Mouse (Mus musculus): ENCODE data around the gene Hectd3. TPM values are rescaled to one million over a fixed set of nuclear protein-coding genes. Genes with fewer than 3 reads are reported as not detected.

The Hectd3 gene
- 4.5 and 7.6 TPM in 2 replicates for polyA plus RNA-seq (2014; fragmentation: Nextera tagmentation; extraction: Ambion mirVana)

DNA sequence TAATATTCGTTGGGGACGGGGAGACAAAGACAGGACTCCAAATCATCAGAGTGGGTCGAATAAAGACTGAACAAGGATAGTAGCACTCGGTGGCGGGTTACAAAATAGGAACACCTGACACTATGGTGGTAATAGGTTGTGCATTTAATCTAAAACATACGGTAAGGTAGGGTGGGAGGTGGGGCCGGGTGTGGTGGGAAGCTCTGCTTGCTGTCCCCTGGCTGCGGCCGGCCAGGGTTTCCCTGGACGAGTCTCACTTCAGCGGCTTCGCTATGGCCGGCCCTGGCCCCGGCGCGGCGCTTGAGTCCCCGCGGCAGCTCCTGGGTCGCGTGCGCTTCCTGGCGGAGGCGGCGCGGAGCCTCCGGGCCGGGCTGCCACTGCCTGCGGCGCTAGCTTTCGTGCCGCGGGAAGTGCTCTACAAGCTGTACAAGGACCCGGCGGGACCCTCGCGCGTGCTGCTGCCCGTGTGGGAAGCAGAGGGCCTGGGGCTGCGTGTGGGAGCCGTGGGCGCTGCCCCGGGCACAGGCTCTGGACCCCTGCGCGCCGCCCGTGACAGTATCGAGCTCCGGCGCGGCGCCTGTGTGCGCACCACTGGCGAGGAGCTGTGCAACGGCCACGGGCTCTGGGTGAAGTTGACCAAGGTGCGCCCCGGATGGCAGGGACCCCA, at the start of gene Hectd3:
Hectd3 (plus strand) TSS at position 187 of the 667 bp plus-strand sequence.
- H3K4me3 ChIP-seq (ENCODE audit: low read length), result peak within 1 kb of the TSS; percentile 97
- H3K27me3 ChIP-seq (ENCODE audit: control insufficient read depth, insufficient read depth, low read length), result no peaks in the 10 kb centered on the region
- H3K27ac ChIP-seq (ENCODE audit: low read depth, low read length), result peak within 1 kb of the TSS; percentile 77
- under 1% methylated on average over 58 of the region's 58 CpGs for whole genome bisulfite sequencing
- H3K9me3 ChIP-seq (ENCODE audit: control insufficient read depth, low read length), result no peaks in the 10 kb centered on the region
- peak; percentile 74 for ATAC-seq (ENCODE audit: low FRiP score, low TSS enrichment)
- peak within 1 kb of the TSS; percentile 74 for H3K9ac ChIP-seq (ENCODE audit: low read depth, low read length)
- H3K4me2 ChIP-seq (replicated peaks; ENCODE audit: low read depth, low read length), result peak within 1 kb of the TSS; percentile 86
- peaks cover 18% of the 10 kb centered on the region; the same call in 1 of the 2 replicates for H3K4me1 ChIP-seq (ENCODE audit: control insufficient read depth, insufficient read depth, low read length)
- peaks cover 20% of the 10 kb centered on the region; the same call in 1 of the 2 replicates for H3K36me3 ChIP-seq (ENCODE audit: control insufficient read depth, insufficient read depth, low read length)

DNA sequence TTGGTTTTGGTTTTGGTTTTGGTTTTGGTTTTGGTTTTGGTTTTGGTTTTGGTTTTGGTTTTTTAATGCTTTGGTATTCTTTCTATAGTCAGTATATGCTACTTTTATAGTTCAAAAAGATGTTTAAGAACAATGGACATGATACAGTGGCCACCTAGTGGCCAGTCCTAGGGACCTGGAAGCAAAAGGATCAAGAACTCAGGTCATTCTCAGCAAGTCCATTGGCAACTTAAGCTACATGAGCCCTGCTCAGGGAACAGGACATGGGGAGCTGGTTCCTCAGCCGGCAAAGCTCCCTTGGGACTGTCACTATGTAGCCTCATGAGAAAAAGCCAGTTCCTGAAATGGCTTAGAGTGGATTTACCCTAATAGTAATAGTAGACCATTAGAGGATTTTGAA, 43.5 kb upstream of the Hectd3 start:
- WGBS, result 53% methylated on average over 1 of the region's 1 CpGs
- no peaks in the 10 kb centered on the region for H3K9me3 ChIP-seq (ENCODE audit: control insufficient read depth, low read length)
- H3K4me2 ChIP-seq (replicated peaks; ENCODE audit: low read depth, low read length), result no peak overlapping the region
- no peak overlapping the region for H3K4me3 ChIP-seq (ENCODE audit: low read length)
- no peaks in the 10 kb centered on the region for H3K36me3 ChIP-seq (ENCODE audit: control insufficient read depth, insufficient read depth, low read length)
- no peak overlapping the region for H3K27ac ChIP-seq (ENCODE audit: low read depth, low read length)
- ATAC-seq (ENCODE audit: low FRiP score, low TSS enrichment), result no peak
- H3K4me1 ChIP-seq (ENCODE audit: control insufficient read depth, insufficient read depth, low read length), result no peaks in the 10 kb centered on the region
- H3K9ac ChIP-seq (ENCODE audit: low read depth, low read length), result no peak overlapping the region
- no peaks in the 10 kb centered on the region for H3K27me3 ChIP-seq (ENCODE audit: control insufficient read depth, insufficient read depth, low read length)

DNA sequence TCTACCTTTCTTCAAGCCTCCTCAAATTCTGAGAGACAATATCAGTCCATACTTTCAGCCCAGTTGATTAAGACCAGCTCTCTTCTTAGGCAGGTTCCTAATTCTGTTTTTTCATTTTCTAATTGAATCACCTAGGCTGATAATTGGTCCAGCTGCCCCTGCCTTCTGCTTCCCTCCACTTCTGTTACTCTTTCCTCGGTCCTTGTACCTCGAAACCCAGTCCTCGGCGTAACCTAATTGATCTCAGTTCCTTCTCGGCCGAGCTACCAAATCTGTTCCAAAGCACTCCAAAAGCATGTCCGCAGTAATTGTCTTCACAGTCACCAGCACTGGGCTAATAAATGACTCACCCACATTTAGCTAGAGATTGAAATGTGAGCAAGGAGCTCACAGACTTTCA, 40.2 kb upstream of the Hectd3 start:
- Histone ChIP-seq H3K9me3 (ENCODE audit: control insufficient read depth, low read length) (no peaks in the 10 kb centered on the region), H3K36me3 (ENCODE audit: control insufficient read depth, insufficient read depth, low read length) (no peaks in the 10 kb centered on the region), H3K9ac (ENCODE audit: low read depth, low read length) (no peak overlapping the region), H3K4me3 (ENCODE audit: low read length) (no peak overlapping the region), H3K27ac (ENCODE audit: low read depth, low read length) (no peak overlapping the region), H3K4me2 (replicated peaks; ENCODE audit: low read depth, low read length) (no peak overlapping the region), H3K27me3 (ENCODE audit: control insufficient read depth, insufficient read depth, low read length) (no peaks in the 10 kb centered on the region), H3K4me1 (ENCODE audit: control insufficient read depth, insufficient read depth, low read length) (no peaks in the 10 kb centered on the region)
- WGBS, result 88% methylated on average over 7 of the region's 7 CpGs
- ATAC-seq (ENCODE audit: low FRiP score, low TSS enrichment), result no peak

DNA sequence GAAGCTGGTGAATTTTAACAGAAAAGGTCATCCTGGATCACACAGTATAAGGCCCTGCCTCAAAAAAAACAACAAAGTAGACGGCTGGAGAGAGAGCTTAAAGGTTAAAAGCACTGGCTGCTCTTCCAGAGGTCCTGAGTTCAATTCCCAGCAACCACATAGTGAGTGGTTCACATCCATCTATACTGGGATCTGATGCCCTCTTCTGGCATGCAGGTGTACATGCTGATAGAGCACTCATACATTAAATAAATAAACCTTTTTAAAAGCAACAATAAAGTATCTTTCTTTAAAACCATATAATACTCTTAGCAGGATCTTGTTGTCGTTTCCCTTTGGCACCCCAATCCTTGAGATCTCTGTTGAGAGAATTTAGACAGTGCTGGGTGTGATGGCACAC, 18.6 kb upstream of the Hectd3 start:
- H3K9me3 ChIP-seq (ENCODE audit: control insufficient read depth, low read length), result no peaks in the 10 kb centered on the region
- peaks cover 3% of the 10 kb centered on the region; the same call in 1 of the 2 replicates for H3K36me3 ChIP-seq (ENCODE audit: control insufficient read depth, insufficient read depth, low read length)
- H3K4me3 ChIP-seq (ENCODE audit: low read length), result no peak overlapping the region
- H3K4me2 ChIP-seq (replicated peaks; ENCODE audit: low read depth, low read length), result no peak overlapping the region
- no peaks in the 10 kb centered on the region for H3K4me1 ChIP-seq (ENCODE audit: control insufficient read depth, insufficient read depth, low read length)
- no peaks in the 10 kb centered on the region for H3K27me3 ChIP-seq (ENCODE audit: control insufficient read depth, insufficient read depth, low read length)
- H3K9ac ChIP-seq (ENCODE audit: low read depth, low read length), result no peak overlapping the region
- 53% methylated on average over 2 of the region's 2 CpGs for WGBS
- no peak for ATAC-seq (ENCODE audit: low FRiP score, low TSS enrichment)
- H3K27ac ChIP-seq (ENCODE audit: low read depth, low read length), result no peak overlapping the region

DNA sequence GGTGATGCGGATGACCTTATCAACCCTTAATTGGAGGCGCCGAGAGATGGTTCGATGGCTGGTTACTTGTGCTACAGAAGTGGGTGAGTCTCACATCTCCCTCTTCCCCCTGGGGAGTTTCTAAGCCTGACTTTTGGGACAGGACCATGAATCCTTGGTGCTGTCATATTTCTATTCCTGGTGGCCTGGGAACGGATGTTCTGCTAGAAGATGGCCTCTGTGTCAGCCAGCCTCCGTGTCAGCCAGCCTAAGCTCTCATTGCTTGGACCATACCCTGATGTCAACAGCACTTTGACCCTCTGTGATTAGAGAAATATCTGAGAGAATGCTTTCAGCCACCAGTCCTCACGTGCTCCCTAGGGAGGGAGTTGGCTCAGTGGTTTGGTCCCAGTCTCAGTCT, 9.4 kb upstream of the Hectd3 start:
- Histone ChIP-seq H3K4me1 (ENCODE audit: control insufficient read depth, insufficient read depth, low read length) (no peaks in the 10 kb centered on the region), H3K27me3 (ENCODE audit: control insufficient read depth, insufficient read depth, low read length) (no peaks in the 10 kb centered on the region), H3K27ac (ENCODE audit: low read depth, low read length) (no peak overlapping the region), H3K9ac (ENCODE audit: low read depth, low read length) (no peak overlapping the region), H3K4me3 (ENCODE audit: low read length) (no peak overlapping the region), H3K4me2 (replicated peaks; ENCODE audit: low read depth, low read length) (no peak overlapping the region), H3K36me3 (ENCODE audit: control insufficient read depth, insufficient read depth, low read length) (peaks cover 11% of the 10 kb centered on the region; the same call in 1 of the 2 replicates), H3K9me3 (ENCODE audit: control insufficient read depth, low read length) (no peaks in the 10 kb centered on the region)
- no peak for ATAC-seq (ENCODE audit: low FRiP score, low TSS enrichment)
- 91% methylated on average over 7 of the region's 7 CpGs for WGBS

DNA sequence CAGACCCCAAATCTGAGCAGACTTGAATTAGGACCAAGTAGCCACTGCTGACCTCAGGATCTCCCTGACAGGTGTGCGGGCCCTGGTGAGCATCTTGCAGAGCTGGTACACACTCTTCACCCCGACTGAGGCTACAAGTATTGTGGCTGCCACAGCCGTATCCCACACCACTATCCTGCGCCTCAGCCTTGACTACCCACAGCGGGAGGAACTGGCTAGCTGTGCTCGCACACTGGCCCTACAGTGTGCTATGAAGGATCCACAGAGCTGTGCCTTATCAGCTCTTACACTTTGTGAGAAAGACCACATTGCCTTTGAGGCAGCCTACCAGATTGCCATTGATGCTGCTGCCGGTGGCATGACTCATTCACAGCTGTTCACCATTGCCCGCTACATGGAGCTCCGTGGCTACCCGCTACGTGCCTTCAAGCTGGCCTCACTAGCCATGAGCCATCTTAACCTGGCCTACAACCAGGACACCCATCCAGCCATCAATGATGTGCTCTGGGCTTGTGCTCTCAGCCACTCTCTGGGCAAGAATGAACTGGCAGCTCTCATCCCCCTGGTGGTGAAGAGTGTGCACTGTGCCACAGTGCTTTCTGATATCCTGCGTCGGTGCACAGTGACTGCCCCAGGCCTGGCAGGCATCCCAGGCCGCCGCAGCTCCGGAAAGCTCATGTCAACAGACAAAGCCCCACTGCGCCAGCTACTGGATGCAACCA, 8.6 kb upstream of the Hectd3 start:
- Histone ChIP-seq H3K4me2 (replicated peaks; ENCODE audit: low read depth, low read length) (no peak overlapping the region), H3K4me1 (ENCODE audit: control insufficient read depth, insufficient read depth, low read length) (no peaks in the 10 kb centered on the region), H3K9me3 (ENCODE audit: control insufficient read depth, low read length) (no peaks in the 10 kb centered on the region), H3K27me3 (ENCODE audit: control insufficient read depth, insufficient read depth, low read length) (no peaks in the 10 kb centered on the region), H3K36me3 (ENCODE audit: control insufficient read depth, insufficient read depth, low read length) (peaks cover 15% of the 10 kb centered on the region; the same call in 1 of the 2 replicates), H3K9ac (ENCODE audit: low read depth, low read length) (no peak overlapping the region), H3K4me3 (ENCODE audit: low read length) (no peak overlapping the region), H3K27ac (ENCODE audit: low read depth, low read length) (no peak overlapping the region)
- peak; percentile 84 for ATAC-seq (ENCODE audit: low FRiP score, low TSS enrichment)
- 71% methylated on average over 17 of the region's 17 CpGs for WGBS

DNA sequence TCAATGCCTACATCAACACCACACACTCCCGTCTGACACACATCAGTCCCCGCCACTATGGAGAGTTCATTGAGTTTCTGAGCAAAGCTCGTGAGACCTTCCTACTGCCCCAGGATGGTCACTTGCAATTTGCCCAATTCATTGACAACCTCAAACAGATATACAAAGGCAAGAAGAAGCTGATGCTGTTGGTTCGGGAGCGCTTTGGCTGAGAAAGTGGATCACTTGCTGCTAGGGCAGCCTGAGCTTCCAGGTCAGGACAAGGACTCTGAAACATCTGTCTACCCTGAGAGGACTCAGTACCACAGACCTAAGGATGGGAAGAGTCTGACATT, 8.0 kb upstream of the Hectd3 start:
- H3K27ac ChIP-seq (ENCODE audit: low read depth, low read length), result no peak overlapping the region
- H3K4me1 ChIP-seq (ENCODE audit: control insufficient read depth, insufficient read depth, low read length), result no peaks in the 10 kb centered on the region
- H3K4me3 ChIP-seq (ENCODE audit: low read length), result no peak overlapping the region
- H3K9me3 ChIP-seq (ENCODE audit: control insufficient read depth, low read length), result no peaks in the 10 kb centered on the region
- H3K9ac ChIP-seq (ENCODE audit: low read depth, low read length), result no peak overlapping the region
- ATAC-seq (ENCODE audit: low FRiP score, low TSS enrichment), result no peak
- no peak overlapping the region for H3K4me2 ChIP-seq (replicated peaks; ENCODE audit: low read depth, low read length)
- H3K36me3 ChIP-seq (ENCODE audit: control insufficient read depth, insufficient read depth, low read length), result peaks cover 15% of the 10 kb centered on the region; the same call in 1 of the 2 replicates
- no peaks in the 10 kb centered on the region for H3K27me3 ChIP-seq (ENCODE audit: control insufficient read depth, insufficient read depth, low read length)
- 77% methylated on average over 5 of the region's 5 CpGs for WGBS

DNA sequence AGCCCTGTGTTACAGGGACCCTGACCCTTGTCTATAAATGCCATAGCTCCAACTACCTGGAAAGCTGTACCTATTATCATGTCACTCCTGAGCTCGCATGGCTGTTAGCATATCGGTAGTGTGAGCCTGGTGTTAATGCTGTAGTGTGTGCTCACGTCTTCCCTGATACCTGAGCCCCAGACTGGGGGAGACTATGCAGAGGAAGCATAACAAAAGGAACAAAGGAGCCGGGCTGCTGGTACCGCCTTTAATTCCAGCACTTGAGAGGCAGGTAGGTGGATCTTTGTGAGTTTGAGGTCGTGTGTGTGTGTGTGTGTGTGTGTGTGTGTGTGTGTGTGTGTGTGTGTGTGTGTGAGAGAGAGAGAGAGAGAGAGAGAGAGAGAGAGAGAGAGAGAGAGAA, 5.4 kb upstream of the Hectd3 start:
- Histone ChIP-seq H3K4me2 (replicated peaks; ENCODE audit: low read depth, low read length) (no peak overlapping the region), H3K9me3 (ENCODE audit: control insufficient read depth, low read length) (no peaks in the 10 kb centered on the region), H3K27me3 (ENCODE audit: control insufficient read depth, insufficient read depth, low read length) (no peaks in the 10 kb centered on the region), H3K27ac (ENCODE audit: low read depth, low read length) (no peak overlapping the region), H3K4me3 (ENCODE audit: low read length) (no peak overlapping the region), H3K9ac (ENCODE audit: low read depth, low read length) (no peak overlapping the region), H3K36me3 (ENCODE audit: control insufficient read depth, insufficient read depth, low read length) (peaks cover 15% of the 10 kb centered on the region; the same call in 1 of the 2 replicates), H3K4me1 (ENCODE audit: control insufficient read depth, insufficient read depth, low read length) (peaks cover 8% of the 10 kb centered on the region; the same call in 1 of the 2 replicates)
- 60% methylated on average over 6 of the region's 6 CpGs for WGBS
- no peak for ATAC-seq (ENCODE audit: low FRiP score, low TSS enrichment)

DNA sequence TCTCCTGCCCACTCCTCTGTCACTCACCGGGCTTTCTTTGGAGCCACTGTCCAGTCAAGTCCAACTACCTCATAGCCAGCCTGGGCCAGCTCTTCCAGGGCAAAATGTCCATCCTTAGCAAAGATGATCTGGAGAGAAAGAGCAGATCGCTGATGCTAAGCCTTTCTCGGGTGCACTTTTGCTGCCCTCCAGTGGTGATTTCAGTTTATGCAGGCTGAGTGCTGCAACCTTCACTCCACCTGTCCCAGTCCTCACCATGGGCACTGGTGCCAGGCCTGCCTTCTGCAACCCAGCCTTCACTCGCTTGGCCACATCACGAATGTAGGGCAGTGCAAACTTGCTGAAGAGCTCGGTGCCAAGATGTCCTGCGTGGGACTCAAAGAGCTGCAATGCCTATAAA, 3.8 kb upstream of the Hectd3 start:
- WGBS, result 11% methylated on average over 7 of the region's 7 CpGs
- H3K9ac ChIP-seq (ENCODE audit: low read depth, low read length), result no peak overlapping the region
- H3K36me3 ChIP-seq (ENCODE audit: control insufficient read depth, insufficient read depth, low read length), result peaks cover 15% of the 10 kb centered on the region; the same call in 1 of the 2 replicates
- no peak for ATAC-seq (ENCODE audit: low FRiP score, low TSS enrichment)
- H3K27me3 ChIP-seq (ENCODE audit: control insufficient read depth, insufficient read depth, low read length), result no peaks in the 10 kb centered on the region
- H3K4me3 ChIP-seq (ENCODE audit: low read length), result no peak overlapping the region
- H3K9me3 ChIP-seq (ENCODE audit: control insufficient read depth, low read length), result no peaks in the 10 kb centered on the region
- no peak overlapping the region for H3K27ac ChIP-seq (ENCODE audit: low read depth, low read length)
- peaks cover 18% of the 10 kb centered on the region; the same call in 1 of the 2 replicates for H3K4me1 ChIP-seq (ENCODE audit: control insufficient read depth, insufficient read depth, low read length)
- H3K4me2 ChIP-seq (replicated peaks; ENCODE audit: low read depth, low read length), result no peak overlapping the region

Measured in kidney, embryonic 14.5 days (tissue).